Mouse (Mus musculus) urinary bladder, postnatal 4 days (tissue): ENCODE data around the gene Spen.

ENCODE experiments used
- DNase-seq, 2 experiments: peaks; one replicate each; pipeline ENCODE4 v3.0.0; 2021 to 2022; ENCODE audit warnings: low spot score in 2 of 2

Gene Spen

GRCm38 (mm10) chr4:141451251-141451650 is 87.1 kb downstream of the Spen start:
- DNase-seq = no peak

- DNase-seq = no peak
Observed at GRCm38 (mm10) chr4:141446211-141446610, 92.2 kb downstream of the Spen start.

- DNase-seq = no peak
Observed at GRCm38 (mm10) chr4:141445328-141445720, 93.1 kb downstream of the Spen start.

- peak; percentile 85 to 90 for DNase-seq
Observed at GRCm38 (mm10) chr4:141444451-141445327, 93.7 kb downstream of the Spen start, which contains the start of gene Zbtb17. Zbtb17 (plus strand) TSS chr4:141444654.

GRCm38 (mm10) chr4:141443641-141444429 is 94.6 kb downstream of the Spen start:
- no peak for DNase-seq

GRCm38 (mm10) chr4:141440877-141441276 is 97.5 kb downstream of the Spen start:
- DNase-seq = no peak

- no peak for DNase-seq
Observed at GRCm38 (mm10) chr4:141439083-141439803, 99.2 kb downstream of the Spen start.

- DNase-seq = no peak
Observed at GRCm38 (mm10) chr4:141435974-141436373, 102.4 kb downstream of the Spen start, which contains the start of gene Srarp. Srarp (minus strand) TSS chr4:141436105.

- no peak for DNase-seq
Observed at GRCm38 (mm10) chr4:141433191-141433590, 105.2 kb downstream of the Spen start.

GRCm38 (mm10) chr4:141432666-141433065 is 105.7 kb downstream of the Spen start:
- no peak for DNase-seq

GRCm38 (mm10) chr4:141430997-141431396 is 107.4 kb downstream of the Spen start:
- peak in 1 of 2 experiments; percentile 61 for DNase-seq

GRCm38 (mm10) chr4:141429847-141430246 is 108.5 kb downstream of the Spen start:
- DNase-seq = peak in 1 of 2 experiments; percentile 71

GRCm38 (mm10) chr4:141429381-141429780 is 109.0 kb downstream of the Spen start:
- peak in 1 of 2 experiments; percentile 54 for DNase-seq

- no peak for DNase-seq
Observed at GRCm38 (mm10) chr4:141427921-141428320, 110.5 kb downstream of the Spen start.

- no peak for DNase-seq
Observed at GRCm38 (mm10) chr4:141426796-141427745, 111.3 kb downstream of the Spen start.

GRCm38 (mm10) chr4:141425484-141426479 is 112.6 kb downstream of the Spen start:
- peak in 1 of 2 experiments; percentile 34 for DNase-seq

- DNase-seq = no peak
Observed at GRCm38 (mm10) chr4:141423691-141424431, 114.5 kb downstream of the Spen start.

GRCm38 (mm10) chr4:141423288-141423687 is 115.1 kb downstream of the Spen start:
- DNase-seq = no peak

GRCm38 (mm10) chr4:141422841-141423240 is 115.6 kb downstream of the Spen start:
- DNase-seq = no peak
